Mouse (Mus musculus) stomach, postnatal 0 days (tissue): ENCODE measurements around the gene Trak1. TPM values are rescaled to one million over a fixed set of nuclear protein-coding genes. Genes with fewer than 3 reads are reported as not detected.

Experiments used
- ATAC-seq: fragments of 200-750 bp; cut with Nextera tagmentation; 2 replicates; pipeline ENCODE4 v1.8.0; 2017; ENCODE audit not compliant: low FRiP score, low TSS enrichment
- DNase-seq: peaks from one replicate; pipeline ENCODE4 v3.0.0-alpha.2; 2016; ENCODE audit warnings: low spot score
- H3K27ac ChIP-seq: fragments of 300-500 bp; sonication (generic); replicated peaks from 2 replicates; pipeline ENCODE4 v1.5.1; 2014; ENCODE audit warnings: mild to moderate bottlenecking, control low read depth
- H3K27me3 ChIP-seq: fragments of 300-500 bp; sonication (generic); 2 replicates; pipeline ENCODE4 v1.6.1; 2014; ENCODE audit warnings: low read length; ENCODE audit not compliant: control insufficient read depth, insufficient read depth
- H3K36me3 ChIP-seq: fragments of 300-500 bp; sonication (generic); 2 replicates; pipeline ENCODE4 v1.6.1; 2014; ENCODE audit warnings: low read length, mixed read lengths; ENCODE audit not compliant: control insufficient read depth, insufficient read depth
- H3K4me1 ChIP-seq: fragments of 300-500 bp; sonication (generic); replicated peaks from 2 replicates; pipeline ENCODE4 v1.6.1; 2014; ENCODE audit warnings: antibody characterized with exemption; ENCODE audit not compliant: control insufficient read depth, insufficient read depth
- H3K4me2 ChIP-seq: fragments of 300-500 bp; sonication (generic); replicated peaks from 2 replicates; pipeline ENCODE4 v1.6.1; 2014; ENCODE audit warnings: low read depth, mild to moderate bottlenecking, control low read depth, moderate library complexity
- H3K4me3 ChIP-seq: fragments of 300-500 bp; sonication (generic); 2 replicates; pipeline ENCODE4 v1.5.1; 2014; ENCODE audit warnings: low read depth, low read length, control low read depth
- H3K9ac ChIP-seq: fragments of 300-500 bp; sonication (generic); 2 replicates; pipeline ENCODE4 v1.6.1; 2014; ENCODE audit warnings: mild to moderate bottlenecking, low read length, control low read depth, mixed read lengths
- H3K9me3 ChIP-seq: fragments of 300-500 bp; sonication (generic); 2 replicates; pipeline ENCODE4 v1.6.1; 2016; ENCODE audit warnings: low read length; ENCODE audit not compliant: control insufficient read depth
- CTCF ChIP-seq: IDR thresholded peaks from 2 replicates; pipeline ENCODE4 v1.5.1; 2016; ENCODE audit warnings: antibody characterized with exemption, low read depth, mild to moderate bottlenecking, moderate library complexity
- EP300 ChIP-seq: optimal IDR thresholded peaks from 2 replicates; pipeline ENCODE3; 2016; ENCODE audit warnings: antibody characterized with exemption
- WGBS: fragments of 180-500 bp; shearing (Covaris S2); extraction: QIAGEN DNeasy Blood & Tissue Kit; methylation state at CpG from one replicate; pipeline ENCODE4 v1.1.7; 2014; 5-methylcytosine and 5-hydroxymethylcytosine counted together
- polyA plus RNA-seq: library from polyadenylated mRNA; unstranded; fragments of >200 nt; fragmentation: Nextera tagmentation; extraction: Ambion mirVana; gene quantifications from 2 replicates; pipeline ENCODE4 v1.2.1, GENCODE M21; 2015

Gene Trak1
- polyA plus RNA-seq, 1 experiment from 2014 or later: 24.0 TPM

GRCm38 (mm10) chr9:121254761-121255160 lies 42.5 kb upstream of the Trak1 start:
- no peak for TF ChIP-seq EP300
- no peak for TF ChIP-seq CTCF
- H3K36me3 ChIP-seq: no peaks in the 10 kb centered on the region
- 92% methylated on average over 13 of the region's 13 CpGs for WGBS
- no peak for DNase-seq
- H3K4me3 ChIP-seq: no peak overlapping the region
- ATAC-seq: no peak
- H3K27ac ChIP-seq: no peak overlapping the region
- no peaks in the 10 kb centered on the region for H3K27me3 ChIP-seq
- no peak overlapping the region for H3K4me2 ChIP-seq
- H3K9ac ChIP-seq: no peak overlapping the region
- no peaks in the 10 kb centered on the region for H3K4me1 ChIP-seq
- no peaks in the 10 kb centered on the region for H3K9me3 ChIP-seq

GRCm38 (mm10) chr9:121257106-121257505 lies 40.2 kb upstream of the Trak1 start:
- ATAC-seq: no peak
- no peaks in the 10 kb centered on the region for H3K36me3 ChIP-seq
- H3K27me3 ChIP-seq: no peaks in the 10 kb centered on the region
- H3K27ac ChIP-seq: no peak overlapping the region
- no peak overlapping the region for H3K9ac ChIP-seq
- WGBS: 83% methylated on average over 9 of the region's 9 CpGs
- H3K4me1 ChIP-seq: no peaks in the 10 kb centered on the region
- no peak for DNase-seq
- TF ChIP-seq CTCF: no peak
- TF ChIP-seq EP300: no peak
- no peaks in the 10 kb centered on the region for H3K9me3 ChIP-seq
- no peak overlapping the region for H3K4me2 ChIP-seq
- no peak overlapping the region for H3K4me3 ChIP-seq

- no peaks in the 10 kb centered on the region for H3K4me1 ChIP-seq
- no peaks in the 10 kb centered on the region for H3K9me3 ChIP-seq
- DNase-seq (no peak), ATAC-seq (0 out of 2 replicates have a peak, but pooled peaks have one; percentile 29)
- TF ChIP-seq EP300 (no peak), CTCF (no peak)
- no peak overlapping the region for H3K27ac ChIP-seq
- WGBS: 65% methylated on average over 10 of the region's 10 CpGs
- no peak overlapping the region for H3K4me2 ChIP-seq
- H3K4me3 ChIP-seq: no peak overlapping the region
- H3K9ac ChIP-seq: no peak overlapping the region
- no peaks in the 10 kb centered on the region for H3K27me3 ChIP-seq
- no peaks in the 10 kb centered on the region for H3K36me3 ChIP-seq
Observed at GRCm38 (mm10) chr9:121265307-121265706, 32.0 kb upstream of the Trak1 start.

GRCm38 (mm10) chr9:121271149-121271548 lies 26.2 kb upstream of the Trak1 start:
- no peak for TF ChIP-seq EP300
- TF ChIP-seq CTCF: no peak
- no peak for ATAC-seq
- Histone ChIP-seq H3K4me3 (no peak overlapping the region), H3K4me2 (no peak overlapping the region), H3K27ac (no peak overlapping the region), H3K9ac (no peak overlapping the region), H3K27me3 (no peaks in the 10 kb centered on the region), H3K9me3 (no peaks in the 10 kb centered on the region), H3K4me1 (no peaks in the 10 kb centered on the region), H3K36me3 (no peaks in the 10 kb centered on the region)
- WGBS: 79% methylated on average over 1 of the region's 1 CpGs
- DNase-seq: no peak

- Histone ChIP-seq H3K9me3 (no peaks in the 10 kb centered on the region), H3K9ac (no peak overlapping the region), H3K4me1 (no peaks in the 10 kb centered on the region), H3K36me3 (no peaks in the 10 kb centered on the region), H3K27ac (no peak overlapping the region), H3K4me3 (no peak overlapping the region), H3K27me3 (no peaks in the 10 kb centered on the region), H3K4me2 (no peak overlapping the region)
- TF ChIP-seq EP300: no peak
- no peak for TF ChIP-seq CTCF
- WGBS: 38% methylated on average over 4 of the region's 4 CpGs
- DNase-seq: peak; percentile 36
- ATAC-seq: peak; percentile 89
Observed at GRCm38 (mm10) chr9:121271561-121271960, 25.7 kb upstream of the Trak1 start.

GRCm38 (mm10) chr9:121276745-121277117 lies 20.6 kb upstream of the Trak1 start:
- H3K27me3 ChIP-seq: no peaks in the 10 kb centered on the region
- H3K27ac ChIP-seq: no peak overlapping the region
- 8% methylated on average over 15 of the region's 15 CpGs for WGBS
- DNase-seq: no peak
- peak overlapping the region; percentile 65 for H3K4me3 ChIP-seq
- H3K4me1 ChIP-seq: no peaks in the 10 kb centered on the region
- no peaks in the 10 kb centered on the region for H3K9me3 ChIP-seq
- no peak for ATAC-seq
- H3K36me3 ChIP-seq: no peaks in the 10 kb centered on the region
- H3K9ac ChIP-seq: peak overlapping the region; percentile 69
- TF ChIP-seq EP300: no peak
- TF ChIP-seq CTCF: no peak
- H3K4me2 ChIP-seq: peak overlapping the region; percentile 81
